Mouse (Mus musculus) adrenal gland, adult 8-10 months (tissue): Measurements from ENCODE around the gene Dus3l. TPM values are rescaled to one million over a fixed set of nuclear protein-coding genes. Genes with fewer than 3 reads are reported as not detected.

ENCODE experiments used
- DNase-seq: peaks from one replicate; pipeline ENCODE4 v3.0.0; 2022
- total RNA-seq, 4 experiments: library from RNA; stranded (reverse); gene quantifications; 2 replicates each; pipeline ENCODE4 v1.2.4; 2022

Dus3l gene
- total RNA-seq, 4 experiments from 2014 or later = 37.4 to 58.6 (median 47.0) TPM

GRCm38 (mm10) chr17:56792588-56792987 is 28.0 kb downstream of the Dus3l start:
- DNase-seq = peak; percentile 73

DNA sequence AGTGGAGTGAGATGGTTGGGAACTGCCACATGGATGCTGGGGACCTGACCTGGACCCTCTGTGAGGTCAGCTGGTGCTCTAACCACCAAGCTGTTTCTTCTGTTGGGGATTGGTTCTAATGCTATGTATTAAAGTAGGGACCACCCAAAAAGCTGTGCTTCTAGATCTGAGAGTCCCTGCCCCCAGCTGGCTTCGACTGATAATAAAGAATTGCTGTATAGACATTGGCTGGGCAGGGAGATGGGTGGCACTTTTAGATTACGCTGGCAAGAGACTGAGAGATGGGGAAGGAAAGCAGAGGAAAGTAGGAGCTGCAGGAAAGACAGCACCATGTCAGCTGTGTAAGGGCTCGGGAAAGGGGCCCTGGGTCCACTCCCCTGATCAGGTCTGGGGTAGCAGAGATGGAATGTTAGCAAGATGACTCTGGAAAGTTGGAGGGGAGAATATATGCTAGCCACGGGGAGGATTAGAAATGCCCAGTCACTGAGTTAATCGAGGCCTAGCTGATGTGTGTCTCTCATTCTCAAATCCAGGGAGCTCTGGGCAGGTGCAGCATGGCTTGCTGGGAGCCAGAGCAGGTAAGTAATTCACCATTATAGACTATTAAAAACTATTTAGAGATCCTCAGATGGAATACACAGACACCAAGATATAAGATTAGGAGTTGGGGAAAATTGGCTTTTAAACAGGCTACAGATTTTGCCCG is 29.2 kb downstream of the Dus3l start:
- DNase-seq = no peak

DNA sequence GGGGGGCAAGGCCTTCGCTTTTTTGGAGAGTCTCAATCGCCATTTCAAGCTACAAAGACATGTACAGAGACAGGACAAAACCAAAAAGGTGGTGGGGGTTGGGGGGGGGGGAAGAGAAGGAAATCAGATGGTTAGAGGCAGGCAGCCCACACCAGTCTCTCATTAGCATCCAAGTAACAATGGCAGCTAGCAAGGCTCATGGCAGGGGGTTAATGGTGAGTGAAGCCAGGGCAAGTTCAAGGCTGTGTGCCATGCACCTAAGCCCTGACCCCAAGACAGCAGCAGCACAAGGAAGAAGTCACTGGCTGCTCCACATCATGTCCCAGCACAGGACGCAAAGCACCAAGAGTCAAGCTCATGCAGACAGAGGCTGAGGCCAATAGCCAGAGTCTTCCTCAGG is 34.7 kb downstream of the Dus3l start:
- no peak for DNase-seq

GRCm38 (mm10) chr17:56802065-56802464 is 37.5 kb downstream of the Dus3l start:
- no peak for DNase-seq

DNA sequence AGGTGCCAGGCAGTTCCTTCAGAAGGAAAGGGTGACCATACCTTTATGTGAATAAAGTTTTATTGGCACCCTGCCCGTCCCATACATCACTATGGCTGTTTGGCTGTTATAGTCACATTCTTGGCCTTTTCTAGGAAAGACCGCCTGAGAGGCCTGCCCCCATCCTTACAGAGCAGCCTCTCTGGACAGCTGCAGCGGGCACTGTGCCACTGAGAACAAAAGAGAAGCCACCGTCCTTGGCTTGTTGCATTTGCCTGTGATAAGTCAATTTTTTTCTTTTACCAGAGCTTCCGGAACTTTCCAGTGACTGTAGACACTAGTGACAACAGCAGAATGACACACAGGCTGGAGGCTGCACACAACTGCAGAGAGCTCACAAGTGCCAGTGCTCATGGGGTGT is 40.4 kb downstream of the Dus3l start:
- DNase-seq = peak; percentile 77

GRCm38 (mm10) chr17:56805784-56806183 is 41.2 kb downstream of the Dus3l start:
- DNase-seq = peak; percentile 58

DNA sequence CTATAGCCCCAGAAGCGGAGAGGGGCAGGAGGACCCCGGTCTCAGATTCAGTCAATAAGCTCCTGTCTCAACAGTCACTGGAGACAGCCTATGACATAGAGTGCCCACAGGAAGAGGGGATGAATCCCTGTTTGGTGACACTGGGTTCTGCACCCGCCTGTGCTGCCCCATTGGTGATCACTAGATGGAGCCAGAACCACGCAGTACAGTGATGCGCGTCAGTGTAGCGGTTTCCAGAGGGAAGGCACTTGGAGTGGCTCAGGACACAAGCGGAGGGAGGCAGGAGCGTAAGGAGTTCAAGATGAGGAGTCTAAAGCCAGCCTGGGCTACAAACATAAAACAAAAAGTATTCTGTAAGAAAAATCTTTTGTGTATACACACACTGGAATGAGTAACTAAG is 44.0 kb downstream of the Dus3l start:
- peak; percentile 80 for DNase-seq

DNA sequence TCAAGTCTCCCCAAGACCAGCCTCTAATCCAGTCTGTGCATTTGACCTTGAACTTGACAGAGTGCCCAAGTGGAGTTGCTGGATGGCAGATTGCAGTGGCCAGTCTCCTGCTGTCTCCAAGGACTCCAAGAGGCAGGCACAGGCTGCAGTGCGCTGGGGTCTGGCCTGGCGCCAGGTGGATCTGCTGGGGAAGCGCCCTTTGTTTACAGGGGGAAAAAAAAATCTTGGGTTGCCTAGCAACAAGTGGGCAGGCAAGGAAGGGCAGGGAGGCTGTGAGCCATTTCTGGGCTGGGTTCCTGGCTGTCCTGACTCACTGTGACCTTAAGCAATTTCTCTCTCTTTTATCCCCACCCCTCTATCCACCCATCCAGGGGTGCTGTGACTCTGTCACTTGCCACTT is 45.7 kb downstream of the Dus3l start:
- peak; percentile 95 for DNase-seq

- DNase-seq = peak; percentile 72
These were observed 49.9 kb downstream of the Dus3l start for GRCm38 (mm10) chr17:56814316-56815056.

DNA sequence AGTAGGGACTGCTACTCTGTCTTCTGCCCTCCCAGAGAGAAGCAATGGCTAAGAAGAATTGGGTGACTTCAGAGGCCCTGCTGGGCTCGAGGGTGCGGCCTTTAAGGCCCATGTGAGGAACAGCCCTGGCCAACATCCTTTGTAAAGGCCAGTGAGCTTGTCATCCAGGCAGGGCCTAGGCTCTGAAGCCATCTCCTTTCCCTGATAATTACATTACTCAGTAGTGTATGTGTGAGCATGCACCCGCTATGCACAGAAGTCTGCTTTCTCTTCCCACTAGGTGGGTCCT is 50.4 kb downstream of the Dus3l start:
- no peak for DNase-seq

- DNase-seq = no peak
These were observed 53.6 kb downstream of the Dus3l start for GRCm38 (mm10) chr17:56818067-56818636.

- no peak for DNase-seq
These were observed 54.5 kb downstream of the Dus3l start for GRCm38 (mm10) chr17:56819032-56819545.

Other genes with a start within 250 kb of the Dus3l start
- 1 to 10 TPM in 2 of 4 experiments, under 1 TPM in 2; 0.73 to 2.1 (median 1.1) TPM for gene Gm20219, start 210.4 kb upstream of the Dus3l start, total RNA-seq
- 100 to 1,000 TPM in 3 of 4 experiments, 10 to 100 TPM in 1; 79.7 to 193 (median 154) TPM for gene Safb2, start 180.2 kb upstream of the Dus3l start, total RNA-seq
- gene Safb, start 179.9 kb upstream of the Dus3l start, total RNA-seq = 100 to 1,000 TPM in 3 of 4 experiments, 10 to 100 TPM in 1; 87.8 to 184 (median 132) TPM
- 100 to 1,000 TPM; 245 to 323 (median 277) TPM for gene 2410015M20Rik, start 155.0 kb upstream of the Dus3l start, total RNA-seq
- gene Rpl36, start 151.3 kb upstream of the Dus3l start, total RNA-seq = 100 to 1,000 TPM; 674 to 792 (median 703) TPM
- 100 to 1,000 TPM; 574 to 853 (median 690) TPM for gene Lonp1, start 137.9 kb upstream of the Dus3l start, total RNA-seq
- gene Catsperd, start 136.6 kb upstream of the Dus3l start, total RNA-seq = 1 to 10 TPM; 3.2 to 4.5 (median 3.4) TPM
- gene Ranbp3, start 91.5 kb upstream of the Dus3l start, total RNA-seq = 10 to 100 TPM; 80.2 to 92.3 (median 84.3) TPM
- 100 to 1,000 TPM; 176 to 281 (median 205) TPM for gene Ndufa11, start 47.0 kb upstream of the Dus3l start, total RNA-seq
- 10 to 100 TPM; 31.6 to 47.2 (median 41.6) TPM for gene Vmac, start 46.7 kb upstream of the Dus3l start, total RNA-seq
- gene Nrtn, start 7.2 kb upstream of the Dus3l start, total RNA-seq = 1 to 10 TPM; 3.6 to 5.6 (median 4.9) TPM
- 1 to 10 TPM in 1 of 4 experiments, under 1 TPM in 3; 0.28 to 1.4 (median 0.53) TPM for gene Prr22, start 5.5 kb downstream of the Dus3l start, total RNA-seq
- gene Rfx2, start 66.3 kb downstream of the Dus3l start, total RNA-seq = 1 to 10 TPM; 5.5 to 9.5 (median 6.8) TPM
- gene Acsbg2, start 109.7 kb downstream of the Dus3l start, total RNA-seq = under 1 TPM in 3 of 4 experiments, not detected in 1; 0.22 to 0.40 (median 0.23) TPM
- 1 to 10 TPM in 3 of 4 experiments, under 1 TPM in 1; 0.34 to 1.7 (median 1.3) TPM for gene 1700061G19Rik, start 110.7 kb downstream of the Dus3l start, total RNA-seq
- 10 to 100 TPM; 29.0 to 38.7 (median 36.0) TPM for gene Mllt1, start 170.7 kb downstream of the Dus3l start, total RNA-seq
- gene Acer1, start 217.4 kb downstream of the Dus3l start, total RNA-seq = under 1 TPM in 2 of 4 experiments, not detected in 2; 0.20 to 0.24 TPM
- gene Clpp, start 225.5 kb downstream of the Dus3l start, total RNA-seq = 100 to 1,000 TPM; 112 to 127 (median 116) TPM
- gene Alkbh7, start 232.6 kb downstream of the Dus3l start, total RNA-seq = 10 to 100 TPM; 69.8 to 87.3 (median 77.2) TPM
- 1 to 10 TPM in 2 of 4 experiments, not detected in 2; 2.1 to 2.8 TPM for gene Pspn, start 235.3 kb downstream of the Dus3l start, total RNA-seq
- gene Gtf2f1, start 246.5 kb downstream of the Dus3l start, total RNA-seq = 10 to 100 TPM; 45.6 to 68.2 (median 54.2) TPM
- gene Gm17949, start 246.7 kb downstream of the Dus3l start, total RNA-seq = under 1 TPM; 0.29 to 0.80 (median 0.45) TPM